Mouse (Mus musculus): ENCODE data around the gene Lamtor1. TPM values are rescaled to one million over a fixed set of nuclear protein-coding genes. Genes with fewer than 3 reads are reported as not detected.

The Lamtor1 gene
- total and polyA plus RNA-seq, 2 experiments from 2014 or later = 126 to 149 TPM

DNA sequence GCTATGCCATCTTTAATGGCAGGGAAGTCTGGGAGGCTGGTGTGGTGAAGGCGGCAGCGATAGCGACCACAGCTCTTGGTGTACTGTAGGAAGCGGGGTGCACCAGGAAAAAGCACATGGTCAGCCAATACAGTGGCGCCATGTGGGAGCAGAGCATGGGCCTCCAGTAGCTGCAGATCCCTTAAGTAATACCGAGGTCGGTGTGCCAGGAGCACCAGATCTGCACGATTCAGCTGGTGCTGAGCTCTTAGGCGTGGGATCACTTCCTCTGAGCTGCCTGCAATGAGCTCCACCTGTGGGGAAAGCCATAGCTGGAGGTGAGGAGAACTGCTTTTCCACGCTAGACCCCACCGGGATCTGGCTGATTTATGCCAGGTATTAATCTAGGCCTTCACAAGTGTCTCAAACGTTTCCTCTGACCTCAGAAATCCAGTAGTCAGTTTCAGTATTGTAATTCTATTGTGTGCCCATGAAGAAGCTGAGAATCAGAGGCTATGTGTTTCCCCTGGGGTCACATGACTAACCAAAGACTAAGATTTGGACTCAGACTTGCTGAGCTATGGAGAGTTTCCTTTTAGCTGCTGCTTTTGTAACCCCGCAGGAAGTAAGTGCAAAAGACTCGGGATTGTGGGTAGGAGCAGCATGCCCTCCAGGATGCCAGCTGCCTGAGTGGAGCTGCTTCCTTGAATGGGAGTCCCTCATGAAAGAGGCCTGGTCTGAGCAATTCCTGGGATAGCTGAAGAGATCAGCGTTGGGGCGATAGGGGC is 5.2 kb upstream of the Lamtor1 start:
- no peak for ATAC-seq (ENCODE audit: insufficient read depth, low read depth)
- no peak overlapping the region for H3K4me2 ChIP-seq (ENCODE audit: low read depth, low read length)
- H3K9me3 ChIP-seq (replicated peaks; ENCODE audit: control insufficient read depth, low read length) = no peaks in the 10 kb centered on the region
- H3K27me3 ChIP-seq (ENCODE audit: control insufficient read depth, insufficient read depth, low read length) = no peaks in the 10 kb centered on the region
- no peak for DNase-seq (ENCODE audit: low spot score)
- H3K36me3 ChIP-seq (replicated peaks; ENCODE audit: control insufficient read depth, insufficient read depth, low read length) = peaks cover 3% of the 10 kb centered on the region; the same call in 1 of the 2 replicates
- 88% methylated on average over 16 of the region's 16 CpGs for WGBS
- no peak for TF ChIP-seq EP300 (IDR thresholded peaks at IDR 0.05; ENCODE audit: low read depth)
- TF ChIP-seq CTCF (IDR thresholded peaks at IDR 0.05; ENCODE audit: low read depth) = no peak
- H3K9ac ChIP-seq (replicated peaks; ENCODE audit: low read depth, low read length) = no peak overlapping the region
- H3K4me1 ChIP-seq (ENCODE audit: control insufficient read depth, insufficient read depth) = peaks cover 6% of the 10 kb centered on the region; the same call in 1 of the 2 replicates
- no peak overlapping the region for H3K27ac ChIP-seq (ENCODE audit: low read depth)
- no peak overlapping the region for H3K4me3 ChIP-seq (ENCODE audit: low read depth, low read length)

DNA sequence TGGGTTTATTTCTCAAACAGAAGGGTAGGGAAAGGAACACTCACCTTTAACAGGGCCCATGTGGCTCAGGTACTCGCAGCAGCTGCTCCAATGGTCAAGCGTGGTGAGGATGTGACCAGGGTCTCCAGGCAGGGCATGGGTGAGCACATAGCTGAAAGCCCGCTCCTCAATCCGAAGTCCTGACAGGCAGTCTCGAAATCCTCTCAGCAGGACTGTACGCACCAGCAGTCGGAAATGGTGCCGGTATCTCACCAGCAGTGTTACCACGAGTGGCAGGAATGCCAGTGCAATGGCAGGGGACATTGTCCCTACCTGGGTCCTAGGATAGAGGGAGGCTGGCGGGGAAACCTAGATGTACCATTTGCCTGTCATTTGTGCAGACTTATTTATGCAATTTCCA is 3.7 kb upstream of the Lamtor1 start:
- no peak overlapping the region for H3K9ac ChIP-seq (replicated peaks; ENCODE audit: low read depth, low read length)
- ATAC-seq (ENCODE audit: insufficient read depth, low read depth) (no peak), DNase-seq (ENCODE audit: low spot score) (no peak)
- peaks cover 9% of the 10 kb centered on the region; the same call in 1 of the 2 replicates for H3K4me1 ChIP-seq (ENCODE audit: control insufficient read depth, insufficient read depth)
- H3K9me3 ChIP-seq (replicated peaks; ENCODE audit: control insufficient read depth, low read length) = no peaks in the 10 kb centered on the region
- H3K27me3 ChIP-seq (ENCODE audit: control insufficient read depth, insufficient read depth, low read length) = no peaks in the 10 kb centered on the region
- no peak overlapping the region for H3K4me2 ChIP-seq (ENCODE audit: low read depth, low read length)
- WGBS = 85% methylated on average over 10 of the region's 10 CpGs
- no peak overlapping the region for H3K27ac ChIP-seq (ENCODE audit: low read depth)
- no peak overlapping the region for H3K4me3 ChIP-seq (ENCODE audit: low read depth, low read length)
- H3K36me3 ChIP-seq (replicated peaks; ENCODE audit: control insufficient read depth, insufficient read depth, low read length) = peaks cover 3% of the 10 kb centered on the region; the same call in 1 of the 2 replicates
- TF ChIP-seq EP300 (IDR thresholded peaks at IDR 0.05; ENCODE audit: low read depth) = no peak
- no peak for TF ChIP-seq CTCF (IDR thresholded peaks at IDR 0.05; ENCODE audit: low read depth)

DNA sequence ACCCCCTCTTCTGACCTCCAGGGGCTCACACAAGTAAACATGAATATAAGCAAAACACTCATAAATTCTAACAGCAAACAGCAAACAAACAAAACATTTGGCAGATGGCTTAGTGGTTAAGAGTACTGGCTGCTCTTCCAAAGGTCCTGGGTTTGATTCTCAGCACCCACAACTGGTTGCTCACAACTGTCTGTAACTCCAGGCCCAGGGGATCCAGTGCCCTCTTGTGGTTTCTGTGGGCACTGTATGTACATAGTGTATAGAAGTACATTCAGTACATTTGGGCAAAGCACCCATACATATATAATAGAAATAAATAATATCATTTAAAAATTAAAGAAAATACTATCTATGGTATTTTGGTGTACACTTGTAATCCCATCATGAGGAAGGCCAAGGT is 2.9 kb upstream of the Lamtor1 start:
- ATAC-seq (ENCODE audit: insufficient read depth, low read depth) (no peak), DNase-seq (ENCODE audit: low spot score) (no peak)
- no peak overlapping the region for H3K4me2 ChIP-seq (ENCODE audit: low read depth, low read length)
- no peak overlapping the region for H3K9ac ChIP-seq (replicated peaks; ENCODE audit: low read depth, low read length)
- H3K9me3 ChIP-seq (replicated peaks; ENCODE audit: control insufficient read depth, low read length) = no peaks in the 10 kb centered on the region
- H3K36me3 ChIP-seq (replicated peaks; ENCODE audit: control insufficient read depth, insufficient read depth, low read length) = peaks cover 3% of the 10 kb centered on the region; the same call in 1 of the 2 replicates
- peaks cover 4% of the 10 kb centered on the region; the same call in 1 of the 2 replicates for H3K4me1 ChIP-seq (ENCODE audit: control insufficient read depth, insufficient read depth)
- TF ChIP-seq CTCF (IDR thresholded peaks at IDR 0.05; ENCODE audit: low read depth) (no peak), EP300 (IDR thresholded peaks at IDR 0.05; ENCODE audit: low read depth) (no peak)
- H3K27me3 ChIP-seq (ENCODE audit: control insufficient read depth, insufficient read depth, low read length) = no peaks in the 10 kb centered on the region
- H3K27ac ChIP-seq (ENCODE audit: low read depth) = no peak overlapping the region
- no peak overlapping the region for H3K4me3 ChIP-seq (ENCODE audit: low read depth, low read length)

DNA sequence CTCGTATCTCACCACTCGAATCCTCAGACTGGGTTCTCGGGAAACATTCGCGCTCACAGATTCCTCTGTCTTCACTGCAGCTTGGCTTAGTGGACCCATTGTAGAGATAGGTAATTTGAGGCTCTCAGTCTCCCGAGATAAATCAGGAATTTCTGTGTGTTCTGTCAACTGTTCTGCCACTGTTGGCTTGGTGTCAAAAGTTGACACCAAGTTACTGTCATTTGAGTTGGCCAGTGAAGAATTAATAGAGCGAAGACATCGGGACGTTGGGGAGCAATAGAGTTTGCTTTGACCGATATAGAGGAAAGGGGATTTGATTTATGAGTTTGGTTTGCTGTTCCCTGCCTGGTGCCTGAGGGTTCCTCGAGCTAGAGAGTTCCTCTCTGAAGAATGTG is 580 bp downstream of the Lamtor1 start, which contains the start of gene Tomt:
TSS of gene Tomt (minus strand) at position 73 of the 395 bp plus-strand sequence.
- WGBS = 13% methylated on average over 11 of the region's 11 CpGs

DNA sequence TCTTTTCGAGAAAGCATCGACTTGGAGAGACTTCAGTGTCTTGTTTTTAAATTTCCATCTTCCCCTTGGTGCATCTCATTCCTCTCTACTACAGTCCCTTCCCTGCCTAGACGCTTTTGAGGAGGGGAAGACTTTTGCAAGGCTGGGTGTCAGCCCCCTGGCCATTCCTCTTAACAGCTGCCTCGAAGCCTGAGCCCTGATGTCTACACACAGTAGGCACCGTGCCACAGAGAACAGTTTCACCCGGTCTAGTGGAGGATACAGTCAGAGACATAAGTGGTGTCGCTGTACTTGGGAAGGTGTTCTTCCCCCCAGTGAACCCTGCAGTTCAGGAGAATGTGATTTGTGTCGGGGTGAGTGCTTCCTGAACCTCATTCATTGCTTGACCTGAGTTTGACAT is 992 bp downstream of the Lamtor1 start:
- Histone ChIP-seq H3K4me3 (ENCODE audit: low read depth, low read length) (peak overlapping the region; percentile 78), H3K9me3 (replicated peaks; ENCODE audit: control insufficient read depth, low read length) (no peaks in the 10 kb centered on the region), H3K27me3 (ENCODE audit: control insufficient read depth, insufficient read depth, low read length) (no peaks in the 10 kb centered on the region), H3K36me3 (replicated peaks; ENCODE audit: control insufficient read depth, insufficient read depth, low read length) (peaks cover 22% of the 10 kb centered on the region), H3K4me1 (ENCODE audit: control insufficient read depth, insufficient read depth) (peaks cover 4% of the 10 kb centered on the region; the same call in 1 of the 2 replicates), H3K4me2 (ENCODE audit: low read depth, low read length) (peak overlapping the region; percentile 63), H3K27ac (ENCODE audit: low read depth) (0 out of 2 replicates have a peak overlapping the region, but pooled peaks have one; percentile 95), H3K9ac (replicated peaks; ENCODE audit: low read depth, low read length) (peak overlapping the region; percentile 73)
- DNase-seq (ENCODE audit: low spot score) (no peak), ATAC-seq (ENCODE audit: insufficient read depth, low read depth) (no peak)
- WGBS = 42% methylated on average over 8 of the region's 8 CpGs
- TF ChIP-seq CTCF (IDR thresholded peaks at IDR 0.05; ENCODE audit: low read depth) (no peak), EP300 (IDR thresholded peaks at IDR 0.05; ENCODE audit: low read depth) (no peak)

More for the DNA sequence above, 580 bp downstream of the Lamtor1 start, which contains the start of gene Tomt:
- Histone ChIP-seq H3K4me3 (ENCODE audit: low read depth, low read length) (peak within 1 kb of the TSS; percentile 78), H3K4me1 (ENCODE audit: control insufficient read depth, insufficient read depth) (peaks cover 4% of the 10 kb centered on the region; the same call in 1 of the 2 replicates), H3K27me3 (ENCODE audit: control insufficient read depth, insufficient read depth, low read length) (no peaks in the 10 kb centered on the region), H3K9ac (replicated peaks; ENCODE audit: low read depth, low read length) (peak within 1 kb of the TSS; percentile 73), H3K9me3 (replicated peaks; ENCODE audit: control insufficient read depth, low read length) (no peaks in the 10 kb centered on the region), H3K36me3 (replicated peaks; ENCODE audit: control insufficient read depth, insufficient read depth, low read length) (peaks cover 18% of the 10 kb centered on the region), H3K27ac (ENCODE audit: low read depth) (peak within 1 kb of the TSS; percentile 95), H3K4me2 (ENCODE audit: low read depth, low read length) (peak within 1 kb of the TSS; percentile 63)
- ATAC-seq (ENCODE audit: insufficient read depth, low read depth) (no peak), DNase-seq (ENCODE audit: low spot score) (no peak)
- no peak for TF ChIP-seq CTCF (IDR thresholded peaks at IDR 0.05; ENCODE audit: low read depth)
- TF ChIP-seq EP300 (IDR thresholded peaks at IDR 0.05; ENCODE audit: low read depth) = no peak
